Mouse (Mus musculus) testis, postnatal 10 days (tissue): ENCODE results near the gene Btbd3.

ENCODE experiments used
- DNase-seq: peaks from one replicate; pipeline ENCODE4 v3.0.0; 2021; ENCODE audit warnings: low spot score

The Btbd3 gene

GRCm38 (mm10) chr2:138388591-138388990, 132.2 kb downstream of the Btbd3 start:
- no peak for DNase-seq

- DNase-seq = no peak
Observed at GRCm38 (mm10) chr2:138403046-138403445, 146.7 kb downstream of the Btbd3 start.

GRCm38 (mm10) chr2:138405753-138406528, 149.6 kb downstream of the Btbd3 start:
- no peak for DNase-seq

GRCm38 (mm10) chr2:138406703-138407102, 150.3 kb downstream of the Btbd3 start:
- no peak for DNase-seq

- no peak for DNase-seq
Observed at GRCm38 (mm10) chr2:138412537-138412936, 156.2 kb downstream of the Btbd3 start.

GRCm38 (mm10) chr2:138422321-138422720, 166.0 kb downstream of the Btbd3 start:
- DNase-seq = no peak

- no peak for DNase-seq
Observed at GRCm38 (mm10) chr2:138431991-138432390, 175.6 kb downstream of the Btbd3 start.

GRCm38 (mm10) chr2:138446466-138446865, 190.1 kb downstream of the Btbd3 start:
- DNase-seq = no peak

- no peak for DNase-seq
Observed at GRCm38 (mm10) chr2:138446943-138447342, 190.6 kb downstream of the Btbd3 start.

GRCm38 (mm10) chr2:138447681-138448080, 191.3 kb downstream of the Btbd3 start:
- no peak for DNase-seq

GRCm38 (mm10) chr2:138468046-138468572, 211.7 kb downstream of the Btbd3 start:
- DNase-seq = peak; percentile 37

GRCm38 (mm10) chr2:138473407-138473806, 217.0 kb downstream of the Btbd3 start:
- no peak for DNase-seq

- no peak for DNase-seq
Observed at GRCm38 (mm10) chr2:138476486-138476885, 220.1 kb downstream of the Btbd3 start.

GRCm38 (mm10) chr2:138477278-138477677, 220.9 kb downstream of the Btbd3 start:
- no peak for DNase-seq

- no peak for DNase-seq
Observed at GRCm38 (mm10) chr2:138482541-138482940, 226.2 kb downstream of the Btbd3 start.

- DNase-seq = no peak
Observed at GRCm38 (mm10) chr2:138484871-138485270, 228.5 kb downstream of the Btbd3 start.

GRCm38 (mm10) chr2:138490688-138491405, 234.5 kb downstream of the Btbd3 start:
- DNase-seq = no peak

- no peak for DNase-seq
Observed at GRCm38 (mm10) chr2:138492176-138492575, 235.8 kb downstream of the Btbd3 start.

GRCm38 (mm10) chr2:138503866-138504380, 247.6 kb downstream of the Btbd3 start:
- no peak for DNase-seq

- no peak for DNase-seq
Observed at GRCm38 (mm10) chr2:138515531-138515930, 259.2 kb downstream of the Btbd3 start.

- no peak for DNase-seq
Observed at GRCm38 (mm10) chr2:138528461-138528860, 272.1 kb downstream of the Btbd3 start.

GRCm38 (mm10) chr2:138531160-138531967, 275.0 kb downstream of the Btbd3 start:
- no peak for DNase-seq
